Mouse (Mus musculus): ENCODE data around the gene Slc12a1. TPM values are rescaled to one million over a fixed set of nuclear protein-coding genes. Genes with fewer than 3 reads are reported as not detected.

The Slc12a1 gene
- polyA plus RNA-seq, 1 experiment: not detected

DNA sequence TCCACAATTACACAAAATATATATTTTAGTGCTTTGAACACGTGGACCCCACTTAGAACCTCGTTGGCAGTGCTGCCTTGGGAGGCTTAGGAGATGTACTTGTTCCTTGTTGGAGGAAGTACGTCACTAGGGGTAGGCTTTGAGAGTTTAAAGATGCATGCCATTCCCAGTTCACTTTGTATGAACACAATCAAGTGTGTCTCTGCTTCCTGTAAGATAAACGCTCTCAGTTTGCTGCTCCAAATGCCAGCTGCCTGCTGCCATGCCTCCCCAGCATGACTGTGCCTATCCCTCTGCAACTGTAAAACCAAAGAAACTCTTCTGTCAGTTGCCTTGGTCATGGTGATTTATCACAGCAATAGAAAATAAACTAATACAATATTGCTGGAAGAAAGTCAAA is 26.5 kb upstream of the Slc12a1 start:
- H3K27ac ChIP-seq (ENCODE audit: insufficient read depth, low read depth, low read length): no peak overlapping the region
- 44% methylated on average over 4 of the region's 4 CpGs for WGBS
- no peak overlapping the region for H3K4me3 ChIP-seq (ENCODE audit: low read depth, low read length)
- no peaks in the 10 kb centered on the region for H3K36me3 ChIP-seq (ENCODE audit: control insufficient read depth, insufficient read depth, low read length)
- no peaks in the 10 kb centered on the region for H3K4me1 ChIP-seq (ENCODE audit: control insufficient read depth, insufficient read depth, insufficient read length, low read length)
- 0 out of 2 replicates have a peak, but pooled peaks cover 3% of the 10 kb centered on the region for H3K27me3 ChIP-seq (ENCODE audit: control insufficient read depth, insufficient read depth, low read length)
- TF ChIP-seq POLR2A (IDR thresholded peaks at IDR 0.05; ENCODE audit: low read depth, low read length) (no peak), CTCF (IDR thresholded peaks at IDR 0.05; ENCODE audit: extremely low read depth, insufficient read length, insufficient replicate concordance, low read depth, low read length) (no peak)

DNA sequence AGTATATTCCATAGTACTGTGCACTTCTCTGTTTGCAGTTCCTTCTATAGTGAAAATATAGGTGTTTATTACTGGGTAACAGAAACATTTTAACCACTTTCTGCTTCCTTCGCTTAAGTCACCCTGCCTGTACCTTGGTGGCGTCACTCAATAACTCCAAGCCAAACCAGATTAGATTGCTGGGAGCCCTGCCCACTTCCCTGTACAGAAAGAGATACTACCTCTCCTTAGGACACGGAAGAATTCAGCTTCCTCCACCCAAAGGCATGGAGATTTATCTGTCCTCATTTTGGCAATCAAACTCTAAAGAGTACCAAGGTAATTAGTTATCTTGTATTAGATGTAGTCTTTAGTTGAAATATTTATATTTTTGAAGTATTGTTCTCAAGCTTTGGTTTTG is 25.5 kb upstream of the Slc12a1 start:
- Histone ChIP-seq H3K36me3 (ENCODE audit: control insufficient read depth, insufficient read depth, low read length) (no peaks in the 10 kb centered on the region), H3K4me3 (ENCODE audit: low read depth, low read length) (no peak overlapping the region), H3K27ac (ENCODE audit: insufficient read depth, low read depth, low read length) (no peak overlapping the region), H3K27me3 (ENCODE audit: control insufficient read depth, insufficient read depth, low read length) (0 out of 2 replicates have a peak, but pooled peaks cover 3% of the 10 kb centered on the region), H3K4me1 (ENCODE audit: control insufficient read depth, insufficient read depth, insufficient read length, low read length) (no peaks in the 10 kb centered on the region)
- TF ChIP-seq CTCF (IDR thresholded peaks at IDR 0.05; ENCODE audit: extremely low read depth, insufficient read length, insufficient replicate concordance, low read depth, low read length) (no peak), POLR2A (IDR thresholded peaks at IDR 0.05; ENCODE audit: low read depth, low read length) (no peak)
- 42% methylated on average over 3 of the region's 3 CpGs for WGBS

DNA sequence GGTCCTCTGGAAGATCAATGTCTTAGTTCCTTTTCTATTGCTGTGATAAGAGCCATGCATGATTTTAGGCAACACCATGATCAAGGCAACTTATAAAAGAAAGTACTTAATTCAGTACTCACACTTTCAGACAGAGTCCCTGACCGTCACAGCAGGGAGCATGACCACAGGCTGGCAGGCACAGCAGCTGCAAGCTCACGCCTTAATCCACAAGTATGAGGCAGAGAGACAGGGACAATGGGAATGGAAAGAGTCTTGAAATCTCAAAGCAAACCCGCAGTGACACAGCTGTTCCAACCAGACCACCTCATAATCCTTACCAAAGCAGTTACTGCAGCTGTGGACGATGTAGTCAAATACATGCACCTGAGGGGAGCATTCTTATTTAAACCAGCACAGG is 18.2 kb upstream of the Slc12a1 start:
- no peaks in the 10 kb centered on the region for H3K4me1 ChIP-seq (ENCODE audit: control insufficient read depth, insufficient read depth, insufficient read length, low read length)
- peaks cover 3% of the 10 kb centered on the region; the same call in 1 of the 2 replicates for H3K27me3 ChIP-seq (ENCODE audit: control insufficient read depth, insufficient read depth, low read length)
- H3K4me3 ChIP-seq (ENCODE audit: low read depth, low read length): no peak overlapping the region
- WGBS: 39% methylated on average over 4 of the region's 4 CpGs
- no peak overlapping the region for H3K27ac ChIP-seq (ENCODE audit: insufficient read depth, low read depth, low read length)
- no peak for TF ChIP-seq POLR2A (IDR thresholded peaks at IDR 0.05; ENCODE audit: low read depth, low read length)
- TF ChIP-seq CTCF (IDR thresholded peaks at IDR 0.05; ENCODE audit: extremely low read depth, insufficient read length, insufficient replicate concordance, low read depth, low read length): no peak
- H3K36me3 ChIP-seq (ENCODE audit: control insufficient read depth, insufficient read depth, low read length): no peaks in the 10 kb centered on the region

GRCm38 (mm10) chr2:125135903-125136811 is 16.1 kb upstream of the Slc12a1 start, which contains the start of gene Ctxn2:
Gene Ctxn2 (plus strand): TSS chr2:125136692.
- TF ChIP-seq POLR2A (IDR thresholded peaks at IDR 0.05; ENCODE audit: low read depth, low read length): no peak
- no peak for TF ChIP-seq CTCF (IDR thresholded peaks at IDR 0.05; ENCODE audit: extremely low read depth, insufficient read length, insufficient replicate concordance, low read depth, low read length)
- Histone ChIP-seq H3K27me3 (ENCODE audit: control insufficient read depth, insufficient read depth, low read length) (peaks cover 3% of the 10 kb centered on the region; the same call in 1 of the 2 replicates), H3K36me3 (ENCODE audit: control insufficient read depth, insufficient read depth, low read length) (no peaks in the 10 kb centered on the region), H3K27ac (ENCODE audit: insufficient read depth, low read depth, low read length) (no peak within 1 kb of the TSS), H3K4me3 (ENCODE audit: low read depth, low read length) (no peak within 1 kb of the TSS), H3K4me1 (ENCODE audit: control insufficient read depth, insufficient read depth, insufficient read length, low read length) (no peaks in the 10 kb centered on the region)
- WGBS: 2% methylated on average over 39 of the region's 39 CpGs

GRCm38 (mm10) chr2:125136846-125137245 is 15.5 kb upstream of the Slc12a1 start:
- whole genome bisulfite sequencing: 27% methylated on average over 7 of the region's 7 CpGs
- no peak overlapping the region for H3K27ac ChIP-seq (ENCODE audit: insufficient read depth, low read depth, low read length)
- no peaks in the 10 kb centered on the region for H3K4me1 ChIP-seq (ENCODE audit: control insufficient read depth, insufficient read depth, insufficient read length, low read length)
- TF ChIP-seq CTCF (IDR thresholded peaks at IDR 0.05; ENCODE audit: extremely low read depth, insufficient read length, insufficient replicate concordance, low read depth, low read length): no peak
- no peak for TF ChIP-seq POLR2A (IDR thresholded peaks at IDR 0.05; ENCODE audit: low read depth, low read length)
- H3K36me3 ChIP-seq (ENCODE audit: control insufficient read depth, insufficient read depth, low read length): no peaks in the 10 kb centered on the region
- no peak overlapping the region for H3K4me3 ChIP-seq (ENCODE audit: low read depth, low read length)
- H3K27me3 ChIP-seq (ENCODE audit: control insufficient read depth, insufficient read depth, low read length): peaks cover 3% of the 10 kb centered on the region; the same call in 1 of the 2 replicates

DNA sequence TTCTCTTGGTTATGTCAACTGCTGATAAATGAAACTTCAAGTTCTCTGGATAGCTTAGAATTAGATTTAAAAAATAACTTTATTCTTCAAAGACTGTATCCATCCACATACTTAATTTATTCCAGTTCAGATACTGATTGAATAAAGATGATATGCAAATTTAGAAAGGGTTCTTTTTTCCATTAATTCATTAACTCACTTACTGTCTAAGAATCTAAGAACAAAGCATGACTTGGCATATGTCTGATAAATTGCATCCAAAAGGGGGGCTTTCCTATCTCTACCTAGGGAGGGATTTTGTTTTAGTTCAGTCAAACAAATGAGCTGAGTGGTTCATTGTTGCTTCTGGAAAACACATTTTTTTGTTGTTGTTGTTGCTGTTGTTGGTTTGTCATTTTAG is 10.0 kb upstream of the Slc12a1 start:
- Histone ChIP-seq H3K4me1 (ENCODE audit: control insufficient read depth, insufficient read depth, insufficient read length, low read length) (no peaks in the 10 kb centered on the region), H3K4me3 (ENCODE audit: low read depth, low read length) (no peak overlapping the region), H3K36me3 (ENCODE audit: control insufficient read depth, insufficient read depth, low read length) (no peaks in the 10 kb centered on the region), H3K27me3 (ENCODE audit: control insufficient read depth, insufficient read depth, low read length) (no peaks in the 10 kb centered on the region), H3K27ac (ENCODE audit: insufficient read depth, low read depth, low read length) (no peak overlapping the region)
- TF ChIP-seq CTCF (IDR thresholded peaks at IDR 0.05; ENCODE audit: extremely low read depth, insufficient read length, insufficient replicate concordance, low read depth, low read length) (no peak), POLR2A (IDR thresholded peaks at IDR 0.05; ENCODE audit: low read depth, low read length) (no peak)

DNA sequence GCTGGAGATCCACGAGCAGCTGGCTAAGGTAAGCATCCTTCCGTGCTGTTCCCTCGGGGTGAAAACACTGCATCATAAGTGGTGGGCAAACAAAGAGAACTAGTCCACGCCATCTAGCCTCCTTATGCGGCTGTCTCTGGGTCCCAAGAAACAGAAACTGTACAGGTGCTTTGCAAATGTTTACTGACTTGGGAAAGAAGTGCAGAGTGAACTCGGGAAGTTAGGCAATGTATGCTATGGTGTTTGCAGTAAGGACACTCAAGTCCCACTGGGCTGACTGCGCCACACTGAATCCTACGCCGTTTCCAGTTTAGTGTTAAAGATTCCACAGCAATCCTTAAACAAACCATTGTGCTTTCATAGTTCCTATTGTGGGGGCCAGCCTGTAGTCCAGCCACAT is 2.0 kb downstream of the Slc12a1 start:
- Histone ChIP-seq H3K36me3 (ENCODE audit: control insufficient read depth, insufficient read depth, low read length) (no peaks in the 10 kb centered on the region), H3K4me3 (ENCODE audit: low read depth, low read length) (no peak overlapping the region), H3K27ac (ENCODE audit: insufficient read depth, low read depth, low read length) (no peak overlapping the region), H3K27me3 (ENCODE audit: control insufficient read depth, insufficient read depth, low read length) (no peaks in the 10 kb centered on the region), H3K4me1 (ENCODE audit: control insufficient read depth, insufficient read depth, insufficient read length, low read length) (no peaks in the 10 kb centered on the region)
- WGBS: 72% methylated on average over 9 of the region's 9 CpGs
- TF ChIP-seq CTCF (IDR thresholded peaks at IDR 0.05; ENCODE audit: extremely low read depth, insufficient read length, insufficient replicate concordance, low read depth, low read length) (no peak), POLR2A (IDR thresholded peaks at IDR 0.05; ENCODE audit: low read depth, low read length) (no peak)

Measured in small intestine, adult 2 months (tissue).